Mouse (Mus musculus): ENCODE data around the gene Kif27.

DNA sequence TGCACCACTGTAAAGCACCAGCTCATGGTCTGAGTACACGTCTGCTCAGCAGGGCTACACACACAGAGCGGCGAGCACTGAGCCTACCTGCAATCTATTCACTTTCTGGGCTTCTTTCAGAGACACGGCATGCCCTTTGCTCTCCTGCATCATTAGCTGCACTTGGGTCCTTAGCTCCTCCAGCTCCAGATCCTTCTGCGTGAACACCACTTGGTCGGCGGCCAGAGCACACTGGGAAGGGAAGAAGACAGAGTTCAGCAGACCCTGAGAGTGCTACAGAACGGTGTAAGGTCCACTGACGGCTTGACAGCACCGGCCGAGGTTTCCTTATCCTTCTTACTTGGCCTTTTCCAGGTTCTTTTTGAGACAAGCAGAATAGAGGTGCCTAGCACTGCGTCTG is 21.5 kb downstream of the Kif27 start:
- TF ChIP-seq POLR2A (IDR thresholded peaks at IDR 0.05; ENCODE audit: control insufficient read depth, low read depth, low read length) (no peak), CTCF (IDR thresholded peaks at IDR 0.05; ENCODE audit: control insufficient read depth, insufficient read depth, insufficient replicate concordance, low read depth, low read length) (no peak)
